Mouse (Mus musculus) brain, embryonic 14.5 days (tissue): ENCODE data around the gene Tmem179b. TPM values are rescaled to one million over a fixed set of nuclear protein-coding genes. Genes with fewer than 3 reads are reported as not detected.

Experiments
- DNase-seq: peaks from one replicate; pipeline ENCODE4 v3.0.0-alpha.2; 2011; ENCODE audit warnings: low read depth
- CTCF ChIP-seq: fragments of 200-500 bp; IDR thresholded peaks from 2 replicates; pipeline ENCODE4 v1.5.1; 2012; ENCODE audit warnings: inconsistent platforms, mild to moderate bottlenecking, moderate library complexity, borderline replicate concordance; ENCODE audit not compliant: insufficient read depth, insufficient read length; ENCODE audit errors: extremely low read depth
- POLR2A ChIP-seq: fragments of 200-500 bp; IDR thresholded peaks from 2 replicates; pipeline ENCODE4 v1.6.1; 2012; ENCODE audit warnings: mild to moderate bottlenecking, inconsistent platforms, borderline replicate concordance; ENCODE audit not compliant: poor library complexity, insufficient read depth, insufficient read length, severe bottlenecking; ENCODE audit errors: extremely low read depth
- polyA plus RNA-seq: library from polyadenylated mRNA; depleted of rRNA; stranded (reverse); fragments of >200 nt; gene quantifications from 2 replicates; pipeline ENCODE4 v1.2.3, GENCODE M21; 2012

Tmem179b gene
- polyA plus RNA-seq, 1 experiment: 25.4 TPM

GRCm38 (mm10) chr19:8803204-8803780 is 29.0 kb upstream of the Tmem179b start:
- DNase-seq: no peak
- TF ChIP-seq POLR2A: no peak
- no peak for TF ChIP-seq CTCF

GRCm38 (mm10) chr19:8802130-8802821 is 28.0 kb upstream of the Tmem179b start, which contains the start of gene Zbtb3:
Gene Zbtb3, plus strand, starts transcription at chr19:8802555.
- DNase-seq: peak; percentile 100
- TF ChIP-seq POLR2A: peak; percentile 21; the same call in 1 of the 2 replicates
- TF ChIP-seq CTCF: no peak

GRCm38 (mm10) chr19:8798947-8799315 is 24.7 kb upstream of the Tmem179b start:
- DNase-seq: no peak
- TF ChIP-seq CTCF (no peak), POLR2A (no peak)

- TF ChIP-seq CTCF (no peak), POLR2A (peak; percentile 30; the same call in 1 of the 2 replicates)
- DNase-seq: peak; percentile 97
These were observed 24.1 kb upstream of the Tmem179b start, which contains the start of gene Polr2g for GRCm38 (mm10) chr19:8798264-8798946. Gene Polr2g, minus strand, starts transcription at chr19:8798577.

- TF ChIP-seq CTCF: no peak
- no peak for TF ChIP-seq POLR2A
- no peak for DNase-seq
These were observed 15.9 kb upstream of the Tmem179b start for GRCm38 (mm10) chr19:8790171-8790570.

GRCm38 (mm10) chr19:8789171-8789570 is 14.9 kb upstream of the Tmem179b start:
- no peak for DNase-seq
- TF ChIP-seq POLR2A: no peak
- TF ChIP-seq CTCF: no peak

- peak; percentile 53 for DNase-seq
- TF ChIP-seq CTCF: no peak
- no peak for TF ChIP-seq POLR2A
These were observed 14.3 kb upstream of the Tmem179b start for GRCm38 (mm10) chr19:8788521-8788920.

GRCm38 (mm10) chr19:8786008-8786781 is 11.9 kb upstream of the Tmem179b start, which contains the start of gene Taf6l:
Gene Taf6l, minus strand, starts transcription at chr19:8786417.
- TF ChIP-seq POLR2A (0 out of 2 replicates have a peak, but pooled peaks have one; percentile 6), CTCF (peak; percentile 55; the same call in 1 of the 2 replicates)

GRCm38 (mm10) chr19:8774951-8775421 is 719 bp upstream of the Tmem179b start:
- peak; percentile 14 for DNase-seq

More at GRCm38 (mm10) chr19:8786008-8786781, 11.9 kb upstream of the Tmem179b start, which contains the start of gene Taf6l:
- DNase-seq: peak; percentile 99

GRCm38 (mm10) chr19:8773409-8773808 is 858 bp downstream of the Tmem179b start:
- no peak for DNase-seq
- TF ChIP-seq POLR2A (no peak), CTCF (no peak)

More at GRCm38 (mm10) chr19:8774951-8775421, 719 bp upstream of the Tmem179b start:
- no peak for TF ChIP-seq CTCF
- TF ChIP-seq POLR2A: no peak

- DNase-seq: no peak
- TF ChIP-seq POLR2A (no peak), CTCF (no peak)
These were observed 1.3 kb downstream of the Tmem179b start for GRCm38 (mm10) chr19:8772996-8773395.
